Mouse (Mus musculus) forebrain, embryonic 13.5 days (tissue): ENCODE results near the gene Mras. TPM values are rescaled to one million over a fixed set of nuclear protein-coding genes. Genes with fewer than 3 reads are reported as not detected.
A peak's percentile ranks its signal among the peaks of the same experiment; 100 is the strongest.

ENCODE experiments used
- ATAC-seq: fragments of 200-750 bp; cut with Nextera tagmentation; 2 replicates; pipeline ENCODE4 v1.8.0; 2017
- H3K27ac ChIP-seq: fragments of 300-500 bp; sonication (generic); 2 replicates; pipeline ENCODE4 v1.5.1; 2015; ENCODE audit warnings: inconsistent platforms, mild to moderate bottlenecking, moderate library complexity
- H3K27me3 ChIP-seq: fragments of 300-500 bp; sonication (generic); 2 replicates; pipeline ENCODE4 v1.6.1; 2015; ENCODE audit warnings: mild to moderate bottlenecking, inconsistent platforms
- H3K36me3 ChIP-seq: fragments of 300-500 bp; sonication (generic); 2 replicates; pipeline ENCODE4 v1.6.1; 2015; ENCODE audit warnings: mild to moderate bottlenecking, inconsistent platforms; ENCODE audit not compliant: poor library complexity, severe bottlenecking
- H3K4me1 ChIP-seq: fragments of 300-500 bp; sonication (generic); 2 replicates; pipeline ENCODE4 v1.6.1; 2015; ENCODE audit warnings: inconsistent platforms
- H3K4me2 ChIP-seq: fragments of 300-500 bp; sonication (generic); 2 replicates; pipeline ENCODE4 v1.6.1; 2015; ENCODE audit warnings: inconsistent platforms, mild to moderate bottlenecking, moderate library complexity
- H3K4me3 ChIP-seq: fragments of 300-500 bp; sonication (generic); 2 replicates; pipeline ENCODE4 v1.5.1; 2015; ENCODE audit warnings: mild to moderate bottlenecking, inconsistent platforms
- H3K9ac ChIP-seq: fragments of 300-500 bp; sonication (generic); 2 replicates; pipeline ENCODE4 v1.6.1; 2015; ENCODE audit warnings: mild to moderate bottlenecking, inconsistent platforms
- H3K9me3 ChIP-seq: fragments of 300-500 bp; sonication (generic); replicated peaks from 2 replicates; pipeline ENCODE4 v1.6.1; 2016; ENCODE audit warnings: inconsistent platforms
- WGBS: fragments of 180-500 bp; shearing (Covaris S2); methylation state at CpG from one replicate; pipeline ENCODE4 v1.1.7; 2015; 5-methylcytosine and 5-hydroxymethylcytosine counted together
- polyA plus RNA-seq: library from polyadenylated mRNA; unstranded; fragments of >200 nt; fragmentation: Nextera tagmentation; extraction: Ambion mirVana; gene quantifications from 2 replicates; pipeline ENCODE4 v1.2.1, GENCODE M21; 2015

Mras gene
- polyA plus RNA-seq, 1 experiment from 2014 or later: 43.4 TPM

GRCm38 (mm10) chr9:99423692-99424573 is 13.2 kb downstream of the Mras start:
- Histone ChIP-seq H3K27ac (no peak overlapping the region), H3K27me3 (no peaks in the 10 kb centered on the region), H3K9ac (no peak overlapping the region), H3K36me3 (peaks cover 4% of the 10 kb centered on the region; the same call in 1 of the 2 replicates), H3K4me3 (no peak overlapping the region), H3K4me1 (peaks cover 28% of the 10 kb centered on the region), H3K9me3 (no peaks in the 10 kb centered on the region), H3K4me2 (no peak overlapping the region)
- 63% methylated on average over 9 of the region's 9 CpGs for WGBS
- ATAC-seq: no peak

DNA sequence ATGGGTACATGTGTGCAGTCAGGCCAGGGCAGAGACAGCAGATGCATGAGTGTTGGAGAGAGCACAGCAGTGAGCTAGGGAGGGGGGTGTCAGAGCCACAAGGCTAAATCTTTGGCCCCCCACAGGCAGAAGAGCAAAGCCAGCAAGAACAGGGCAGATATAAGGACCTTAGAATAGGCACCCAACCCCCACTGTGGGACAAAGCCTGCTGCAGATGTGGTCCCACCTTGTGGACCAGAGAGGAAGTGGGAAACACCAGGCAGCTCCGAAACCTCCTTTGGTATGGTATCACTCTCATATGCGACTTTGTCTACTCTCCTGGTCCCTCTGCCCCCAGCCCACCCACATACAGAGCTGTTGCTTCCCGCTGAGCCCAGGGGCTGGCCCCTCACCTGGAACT is 15.3 kb downstream of the Mras start:
- peaks cover 4% of the 10 kb centered on the region; the same call in 1 of the 2 replicates for H3K36me3 ChIP-seq
- H3K4me1 ChIP-seq: peaks cover 48% of the 10 kb centered on the region
- H3K9me3 ChIP-seq: no peaks in the 10 kb centered on the region
- H3K4me3 ChIP-seq: no peak overlapping the region
- no peak overlapping the region for H3K4me2 ChIP-seq
- H3K9ac ChIP-seq: no peak overlapping the region
- no peak for ATAC-seq
- H3K27ac ChIP-seq: no peak overlapping the region
- 72% methylated on average over 3 of the region's 3 CpGs for WGBS
- H3K27me3 ChIP-seq: no peaks in the 10 kb centered on the region

- WGBS: 80% methylated on average over 8 of the region's 8 CpGs
- H3K4me1 ChIP-seq: peaks cover 46% of the 10 kb centered on the region
These were observed 17.1 kb downstream of the Mras start for GRCm38 (mm10) chr9:99419951-99420701.

GRCm38 (mm10) chr9:99418377-99418776 is 18.8 kb downstream of the Mras start:
- H3K9ac ChIP-seq: no peak overlapping the region
- H3K36me3 ChIP-seq: 0 out of 2 replicates have a peak, but pooled peaks cover under 1% of the 10 kb centered on the region
- H3K4me2 ChIP-seq: peak overlapping the region; percentile 14; the same call in 1 of the 2 replicates
- H3K4me1 ChIP-seq: peaks cover 49% of the 10 kb centered on the region
- H3K27me3 ChIP-seq: no peaks in the 10 kb centered on the region
- WGBS: 52% methylated on average over 5 of the region's 5 CpGs
- peak overlapping the region; percentile 69; the same call in 1 of the 2 replicates for H3K27ac ChIP-seq
- H3K4me3 ChIP-seq: no peak overlapping the region
- peak; percentile 57 for ATAC-seq
- H3K9me3 ChIP-seq: no peaks in the 10 kb centered on the region

More at GRCm38 (mm10) chr9:99419951-99420701, 17.1 kb downstream of the Mras start:
- Histone ChIP-seq H3K36me3 (peaks cover 4% of the 10 kb centered on the region; the same call in 1 of the 2 replicates), H3K4me2 (no peak overlapping the region), H3K27me3 (no peaks in the 10 kb centered on the region), H3K9me3 (no peaks in the 10 kb centered on the region), H3K9ac (no peak overlapping the region), H3K4me3 (no peak overlapping the region), H3K27ac (no peak overlapping the region)
- ATAC-seq: no peak

DNA sequence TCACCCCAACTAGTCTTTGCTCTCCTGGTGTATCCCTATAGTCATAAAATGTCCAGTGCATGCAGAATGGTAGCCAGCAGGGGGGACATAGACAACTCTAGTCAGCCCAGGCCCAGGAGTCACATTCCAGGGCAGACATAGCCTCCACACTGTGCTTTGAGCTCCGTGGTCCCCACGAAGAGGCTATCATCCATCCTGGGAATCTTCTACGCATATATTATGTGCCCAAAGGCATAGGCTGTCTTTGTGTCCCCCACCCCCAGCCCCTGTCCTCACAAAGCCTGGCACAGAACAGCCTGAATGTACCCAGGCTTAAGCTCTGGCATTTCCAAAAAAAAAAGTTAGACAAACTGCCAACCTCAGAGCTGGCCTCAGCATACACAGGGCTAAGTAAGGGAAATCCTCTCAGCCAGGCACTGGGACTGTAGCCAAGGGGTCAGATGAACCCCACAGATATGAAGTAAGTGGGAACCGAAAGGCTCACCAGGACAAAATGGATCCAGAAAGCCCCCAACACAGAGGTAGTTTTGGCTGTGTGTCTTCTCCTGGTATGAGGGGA is 19.8 kb downstream of the Mras start:
- Histone ChIP-seq H3K4me1 (peaks cover 41% of the 10 kb centered on the region), H3K9ac (no peak overlapping the region), H3K4me3 (no peak overlapping the region), H3K9me3 (no peaks in the 10 kb centered on the region), H3K27ac (peak overlapping the region; percentile 69), H3K27me3 (no peaks in the 10 kb centered on the region), H3K36me3 (no peaks in the 10 kb centered on the region), H3K4me2 (no peak overlapping the region)
- WGBS: 53% methylated on average over 4 of the region's 4 CpGs
- ATAC-seq: peak; percentile 58

DNA sequence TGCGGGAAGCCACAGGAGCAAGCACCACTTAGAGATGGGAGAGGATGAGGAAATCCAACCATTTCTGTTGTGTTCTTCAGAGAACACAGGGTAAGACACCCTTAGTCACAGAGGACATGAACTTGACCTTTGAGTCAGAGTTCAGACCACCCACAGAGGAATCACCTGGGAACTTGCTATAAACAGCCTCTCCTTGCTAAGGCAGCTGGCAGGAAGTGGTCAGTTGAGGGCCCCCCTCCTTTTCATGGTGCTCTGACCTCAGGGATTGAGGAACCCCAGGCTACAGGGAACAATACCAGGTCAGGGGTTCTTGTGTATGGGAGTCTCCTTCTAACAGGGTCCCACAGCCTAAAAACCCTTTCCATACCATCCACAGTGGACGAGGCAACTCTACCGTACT is 20.4 kb downstream of the Mras start:
- Histone ChIP-seq H3K4me3 (no peak overlapping the region), H3K36me3 (no peaks in the 10 kb centered on the region), H3K4me2 (no peak overlapping the region), H3K4me1 (peaks cover 41% of the 10 kb centered on the region), H3K27me3 (no peaks in the 10 kb centered on the region), H3K27ac (peak overlapping the region; percentile 69), H3K9me3 (no peaks in the 10 kb centered on the region), H3K9ac (no peak overlapping the region)
- ATAC-seq: no peak
- 91% methylated on average over 3 of the region's 3 CpGs for WGBS

- no peaks in the 10 kb centered on the region for H3K9me3 ChIP-seq
- H3K4me2 ChIP-seq: no peak overlapping the region
- no peaks in the 10 kb centered on the region for H3K36me3 ChIP-seq
- ATAC-seq: no peak
- H3K4me1 ChIP-seq: peaks cover 18% of the 10 kb centered on the region
- no peaks in the 10 kb centered on the region for H3K27me3 ChIP-seq
- 94% methylated on average over 4 of the region's 4 CpGs for WGBS
- H3K4me3 ChIP-seq: no peak overlapping the region
- H3K9ac ChIP-seq: no peak overlapping the region
- no peak overlapping the region for H3K27ac ChIP-seq
These were observed 25.4 kb downstream of the Mras start for GRCm38 (mm10) chr9:99411785-99412184.

GRCm38 (mm10) chr9:99411093-99411492 is 26.1 kb downstream of the Mras start:
- Histone ChIP-seq H3K4me3 (no peak overlapping the region), H3K27ac (no peak overlapping the region), H3K36me3 (no peaks in the 10 kb centered on the region), H3K9me3 (no peaks in the 10 kb centered on the region), H3K27me3 (no peaks in the 10 kb centered on the region), H3K4me1 (peaks cover 13% of the 10 kb centered on the region), H3K4me2 (no peak overlapping the region), H3K9ac (no peak overlapping the region)
- no peak for ATAC-seq
- 90% methylated on average over 5 of the region's 5 CpGs for WGBS

- no peak for ATAC-seq
These were observed 27.9 kb downstream of the Mras start for GRCm38 (mm10) chr9:99409280-99409679.

GRCm38 (mm10) chr9:99401288-99401974 is 35.8 kb downstream of the Mras start:
- Histone ChIP-seq H3K4me2 (no peak overlapping the region), H3K4me3 (no peak overlapping the region), H3K27me3 (no peaks in the 10 kb centered on the region), H3K27ac (no peak overlapping the region), H3K9ac (no peak overlapping the region), H3K4me1 (peaks cover 9% of the 10 kb centered on the region; the same call in 1 of the 2 replicates), H3K36me3 (peaks cover 16% of the 10 kb centered on the region), H3K9me3 (no peaks in the 10 kb centered on the region)
- ATAC-seq: no peak
- WGBS: 78% methylated on average over 9 of the region's 9 CpGs

More at GRCm38 (mm10) chr9:99409280-99409679, 27.9 kb downstream of the Mras start:
- no peaks in the 10 kb centered on the region for H3K9me3 ChIP-seq
- no peak overlapping the region for H3K4me3 ChIP-seq
- no peaks in the 10 kb centered on the region for H3K36me3 ChIP-seq
- no peaks in the 10 kb centered on the region for H3K27me3 ChIP-seq
- no peak overlapping the region for H3K9ac ChIP-seq
- H3K4me2 ChIP-seq: no peak overlapping the region
- WGBS: 84% methylated on average over 3 of the region's 3 CpGs
- H3K27ac ChIP-seq: no peak overlapping the region
- H3K4me1 ChIP-seq: peaks cover 2% of the 10 kb centered on the region; the same call in 1 of the 2 replicates

GRCm38 (mm10) chr9:99400781-99401180 is 36.4 kb downstream of the Mras start:
- 84% methylated on average over 6 of the region's 6 CpGs for WGBS
- Histone ChIP-seq H3K4me2 (no peak overlapping the region), H3K4me1 (peaks cover 9% of the 10 kb centered on the region; the same call in 1 of the 2 replicates), H3K4me3 (no peak overlapping the region), H3K27ac (no peak overlapping the region), H3K9ac (no peak overlapping the region), H3K9me3 (no peaks in the 10 kb centered on the region), H3K27me3 (no peaks in the 10 kb centered on the region), H3K36me3 (peaks cover 16% of the 10 kb centered on the region)
- no peak for ATAC-seq
